Mouse (Mus musculus) cerebellum, adult 11-12 months (tissue): ENCODE measurements at regions not wholly inside any gene's neighbourhood (a gene's known extent, or its start where the extent isn't known, plus 50 kb on each side); places are given as distances from the start of the nearest gene placed in this dataset.
A peak's percentile ranks its signal among the peaks of the same experiment; 100 is the strongest.
"Not testable (repeated sequence)": the region's sequence is repeated elsewhere in the genome, so short reads cannot be mapped to it uniquely, and the experiment has no call there.

ENCODE experiments used
- DNase-seq: peaks from one replicate; pipeline ENCODE4 v3.0.0; 2022

DNA sequence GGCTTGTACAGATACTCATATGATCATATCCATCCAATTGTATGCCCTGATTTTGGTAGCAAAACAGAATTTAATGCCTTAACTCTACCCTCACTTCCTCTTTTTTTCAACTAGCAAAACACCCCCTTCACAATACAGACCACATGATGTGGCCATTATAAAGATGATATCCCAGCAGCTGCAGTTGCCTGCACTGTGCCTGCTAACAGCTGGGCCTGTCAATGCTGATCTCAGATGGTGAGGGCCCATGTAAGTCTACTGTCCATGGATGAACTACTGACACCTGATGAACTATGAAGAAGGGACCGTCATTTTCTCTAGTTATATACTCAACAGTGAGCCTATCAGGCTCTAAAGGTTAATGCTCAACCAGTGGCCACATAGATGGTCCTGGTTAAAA is 191.8 kb upstream of the Fmr1 start:
- DNase-seq, result no peak

DNA sequence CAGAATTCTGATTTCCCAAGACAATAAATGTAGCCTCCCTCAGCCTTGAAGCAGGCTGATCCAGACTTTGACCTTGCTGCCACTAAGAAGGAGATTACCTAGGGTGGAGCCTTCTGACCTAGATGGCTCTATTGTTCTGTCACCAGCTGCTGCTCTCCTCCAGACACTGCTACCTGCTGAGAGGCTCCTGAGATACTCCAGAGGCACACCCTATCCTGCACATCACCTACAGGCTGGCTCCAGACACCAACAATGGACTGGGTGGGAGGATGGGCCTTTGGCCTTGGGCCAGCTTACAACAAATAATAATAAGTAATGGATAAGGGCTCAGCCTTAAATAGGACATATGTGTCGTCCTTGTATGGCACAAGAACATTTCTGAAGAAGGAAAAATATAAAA is 186.3 kb upstream of the Fmr1 start:
- DNase-seq, result not testable (repeated sequence)

DNA sequence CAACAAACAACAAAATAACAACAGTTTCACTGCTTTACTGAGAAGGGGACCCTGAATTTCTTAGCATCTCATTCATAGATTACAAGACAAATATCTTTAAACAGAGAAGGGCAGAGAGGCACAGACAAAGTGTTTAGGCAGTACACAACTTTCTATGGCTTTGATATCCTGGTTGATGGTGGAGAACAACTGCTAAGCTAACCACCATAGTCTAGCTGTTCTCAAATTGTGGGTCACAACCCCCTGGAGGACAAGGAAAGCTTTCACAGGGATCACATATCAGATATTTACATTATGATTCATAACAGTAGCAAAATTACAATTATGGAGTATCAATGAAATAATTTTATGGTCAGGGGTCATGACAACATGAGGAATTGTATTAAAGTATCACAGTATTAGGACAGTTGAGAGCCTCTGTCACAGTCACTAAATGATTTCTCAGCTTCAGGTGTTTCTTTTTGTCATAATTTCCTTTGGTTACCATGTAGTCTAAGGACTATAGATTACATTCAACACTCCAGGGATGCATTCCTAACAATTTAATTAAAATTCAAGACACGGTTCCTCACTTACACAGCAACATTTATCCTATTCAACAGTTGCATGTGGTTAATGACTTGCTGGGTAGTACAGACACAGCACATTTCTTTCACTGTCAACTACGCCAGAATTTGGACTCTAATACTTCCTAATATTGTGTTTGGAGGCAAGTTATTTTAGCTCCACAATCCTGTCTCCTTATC is 183.8 kb upstream of the Fmr1 start:
- DNase-seq, result no peak

DNA sequence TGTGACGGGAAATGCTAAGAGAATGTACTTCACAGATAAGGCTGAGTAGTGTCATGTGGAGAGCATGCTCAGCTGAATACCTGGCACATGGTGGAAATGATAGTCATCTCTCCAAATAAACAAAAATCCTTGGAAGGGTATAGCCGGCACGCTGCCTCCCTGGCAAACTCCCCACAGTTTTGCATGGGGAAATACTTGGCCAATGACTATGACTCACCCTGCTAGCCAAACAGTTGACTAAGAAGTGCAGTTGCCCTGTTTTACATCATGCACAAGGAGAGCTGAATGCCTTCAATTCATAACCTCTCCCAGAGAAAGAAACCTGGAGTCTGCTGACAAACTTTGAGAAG is 183.2 kb upstream of the Fmr1 start:
- peak; percentile 66 for DNase-seq

DNA sequence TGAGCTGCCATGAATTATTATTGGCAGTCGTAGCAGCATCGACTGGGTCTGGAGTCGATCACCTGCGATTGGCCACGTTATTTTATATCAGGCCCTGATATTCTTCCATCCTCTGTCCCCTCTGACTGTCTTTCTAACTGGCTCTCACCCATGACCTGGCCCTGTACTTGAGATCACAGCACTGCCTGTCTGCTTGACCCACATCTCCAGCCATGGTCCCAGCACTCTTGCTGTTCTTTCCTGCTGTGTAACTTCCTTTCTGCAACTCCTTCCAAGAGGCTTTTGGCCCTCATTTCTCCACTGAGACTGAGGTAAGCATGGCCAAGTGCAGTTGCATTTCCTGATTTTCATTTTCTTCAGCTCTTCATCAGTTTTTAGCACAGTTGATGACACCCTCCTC is 182.6 kb upstream of the Fmr1 start:
- peak; percentile 33 for DNase-seq

DNA sequence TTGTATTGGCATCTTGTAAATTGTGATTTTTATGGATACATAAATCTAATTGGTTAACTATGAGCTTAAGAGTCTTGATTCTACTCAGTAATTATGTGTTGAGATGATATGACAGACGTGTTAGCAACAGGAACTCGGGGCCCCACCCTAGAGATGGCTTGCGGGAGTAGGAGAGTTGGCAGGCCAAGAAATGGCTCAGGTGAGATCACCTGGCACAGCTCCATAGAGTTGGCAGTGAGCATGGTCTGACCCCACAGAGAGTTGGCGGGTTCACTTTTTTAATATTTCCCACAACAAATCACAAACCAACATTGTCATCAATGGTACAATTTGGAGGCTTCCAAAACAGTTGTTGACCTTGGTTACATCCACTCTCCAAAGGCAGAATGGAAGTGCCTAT is 180.5 kb upstream of the Fmr1 start:
- DNase-seq, result peak; percentile 8

DNA sequence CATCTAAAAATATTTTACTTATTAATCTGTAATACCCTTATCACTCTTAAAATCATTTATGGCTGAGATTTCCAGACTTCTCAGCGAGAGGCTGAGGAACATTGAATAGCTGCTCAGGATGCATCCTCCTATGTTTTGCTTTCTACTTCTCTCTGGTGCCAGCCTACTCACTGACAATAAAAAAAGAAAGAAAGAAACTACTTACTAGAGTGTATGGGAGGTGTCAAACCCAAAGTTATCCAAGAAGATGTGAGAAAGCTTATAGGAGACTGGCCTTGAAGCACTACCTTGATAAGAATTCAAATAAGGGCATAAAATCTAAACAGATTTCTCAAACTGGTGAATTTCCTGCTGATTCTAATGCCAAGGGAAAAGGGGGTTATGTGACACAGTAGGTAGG is 175.4 kb upstream of the Fmr1 start:
- no peak for DNase-seq

DNA sequence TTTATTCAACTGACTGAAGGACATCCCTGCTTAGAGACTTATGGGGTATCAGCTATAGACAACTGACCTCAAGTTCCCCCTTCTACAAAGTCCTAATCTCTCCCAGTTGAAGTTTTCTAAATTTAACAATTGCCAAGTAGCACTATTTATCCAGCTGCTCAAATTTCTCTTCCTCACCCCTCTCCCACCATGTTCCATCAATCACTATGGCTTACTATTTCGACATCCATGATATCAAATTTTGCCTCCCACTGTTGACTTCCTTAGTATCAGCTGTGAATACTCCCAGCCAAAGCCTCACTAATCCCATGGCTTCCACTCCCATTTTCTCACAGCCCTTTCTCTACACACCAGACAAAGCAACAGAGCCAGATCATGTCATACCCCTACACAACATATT is 170.7 kb upstream of the Fmr1 start:
- no peak for DNase-seq

DNA sequence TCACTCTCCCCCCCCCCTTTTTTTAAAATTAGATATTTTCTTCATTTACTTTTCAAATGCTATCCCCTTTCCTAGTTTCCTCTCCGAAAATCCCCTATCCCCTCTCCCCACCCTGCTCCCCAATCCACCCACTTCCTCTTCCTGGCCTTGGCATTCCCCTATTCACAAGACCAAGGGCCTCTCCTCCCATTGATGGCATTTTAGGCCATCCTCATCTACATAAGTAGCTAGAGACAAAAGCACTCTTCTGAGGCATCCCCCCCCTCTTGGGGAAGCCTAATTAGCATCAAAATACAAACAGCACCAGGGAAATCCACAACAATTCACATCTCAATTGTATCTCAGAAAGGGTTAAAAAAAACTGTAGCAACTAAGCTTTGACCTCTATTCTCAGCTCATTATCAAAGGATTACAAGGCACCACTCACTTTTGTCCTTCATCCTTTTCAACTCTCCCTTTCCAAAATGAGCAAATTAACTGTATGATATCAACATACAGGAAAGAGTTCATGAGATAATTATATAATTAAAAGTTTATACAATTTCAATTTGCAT is 166.1 kb upstream of the Fmr1 start:
- DNase-seq, result no peak

DNA sequence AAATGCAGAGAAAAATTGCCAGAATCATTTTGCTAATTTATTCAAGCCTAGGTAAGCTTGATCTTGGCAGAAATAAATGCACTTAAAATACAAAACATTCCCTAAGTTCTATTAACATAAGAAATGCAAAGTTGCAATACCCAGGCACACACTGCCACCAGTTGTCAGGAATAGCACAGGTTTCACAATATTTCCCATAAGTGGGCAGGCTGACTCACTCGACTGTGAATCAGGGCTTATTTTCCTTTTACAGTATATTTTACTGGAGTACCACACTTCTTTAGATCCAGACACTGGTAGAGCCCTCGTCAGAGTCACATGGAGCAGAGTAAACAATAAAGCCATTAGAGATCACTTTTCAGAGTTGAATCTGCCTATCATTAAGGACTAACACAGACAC is 131.8 kb upstream of the Fmr1 start:
- DNase-seq, result no peak

DNA sequence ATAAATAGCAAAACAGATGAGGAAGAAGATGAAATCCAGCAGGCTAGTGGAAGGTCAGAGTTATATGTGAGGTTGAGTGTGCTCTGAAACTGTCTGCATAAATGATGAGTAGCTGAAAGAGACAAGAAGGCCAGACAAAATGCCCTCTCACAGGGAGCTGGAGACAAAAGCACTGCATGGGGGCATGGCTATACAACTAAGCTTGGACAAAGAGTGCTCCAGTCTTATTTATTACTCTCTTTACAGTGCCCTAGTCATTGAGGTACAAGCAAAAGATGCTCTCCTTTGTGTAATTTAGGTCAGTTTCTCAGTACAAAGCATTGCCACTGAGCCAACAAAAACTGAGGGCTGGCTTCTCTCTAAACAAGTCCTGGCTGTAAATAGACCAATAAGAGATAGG is 124.3 kb upstream of the Fmr1 start:
- DNase-seq, result no peak

DNA sequence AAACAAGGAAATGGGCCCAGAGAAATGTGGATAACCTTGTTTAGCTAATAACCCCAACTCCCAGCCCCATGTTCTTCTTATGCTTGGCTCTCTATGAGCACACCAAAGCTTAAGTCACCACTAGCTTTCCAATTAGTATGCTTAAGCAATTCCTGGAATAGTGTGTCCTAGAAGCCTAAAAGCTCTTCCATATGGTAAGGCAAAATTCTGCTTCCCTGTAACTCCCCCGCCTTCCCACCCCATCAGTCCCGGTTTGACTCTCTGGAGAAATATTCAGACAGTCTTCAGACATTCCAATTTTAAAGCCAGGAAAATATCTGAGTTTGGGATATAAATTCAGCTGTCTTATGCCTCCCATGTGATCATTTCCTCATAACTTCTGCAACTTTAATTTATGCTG is 120.6 kb upstream of the Fmr1 start:
- no peak for DNase-seq

DNA sequence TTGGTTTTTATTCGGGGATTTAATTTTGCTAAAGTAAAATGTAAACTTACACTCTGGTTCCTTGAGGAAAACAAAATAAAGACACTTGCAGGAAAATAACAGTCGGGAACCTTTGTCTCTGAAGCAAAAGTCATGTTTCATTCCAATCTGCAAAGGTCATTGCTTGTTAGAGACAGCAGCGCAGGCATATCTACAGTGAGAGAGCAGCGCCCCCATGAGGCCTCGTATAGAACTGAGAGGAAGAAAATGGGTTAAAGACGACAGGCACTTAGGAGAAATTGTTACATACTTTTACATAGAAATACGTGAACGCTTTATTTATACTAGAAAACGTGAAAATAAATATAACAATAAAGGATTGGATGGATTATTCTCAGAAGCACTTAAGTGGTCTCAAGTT is 93.1 kb upstream of the Fmr1 start:
- peak; percentile 2 for DNase-seq

DNA sequence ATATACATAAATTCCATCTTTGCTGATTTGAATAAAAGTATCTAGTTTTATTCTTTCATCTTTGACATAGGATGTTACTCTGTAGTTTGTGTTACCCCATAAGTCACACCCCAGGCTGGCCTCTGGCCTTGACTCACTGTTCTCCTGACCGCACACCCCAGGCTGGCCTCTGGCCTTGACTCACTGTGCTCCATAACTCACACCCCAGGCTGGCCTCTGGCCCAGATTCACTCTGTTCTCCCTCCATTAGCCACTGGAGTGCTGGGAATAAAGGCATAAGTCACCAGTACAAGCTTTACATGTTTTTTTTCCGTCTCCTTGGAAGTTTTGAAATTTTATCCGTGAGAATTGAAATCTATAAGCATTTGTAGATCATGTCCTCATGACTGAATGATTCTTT is 56.2 kb upstream of the Fmr1 start:
- DNase-seq, result no peak
